Mouse (Mus musculus) heart, postnatal 14 days (tissue): Measurements from ENCODE around the gene Cacna1s. TPM values are rescaled to one million over a fixed set of nuclear protein-coding genes. Genes with fewer than 3 reads are reported as not detected.
A peak's percentile ranks its signal among the peaks of the same experiment; 100 is the strongest.

Experiments used
- DNase-seq, 2 experiments: peaks; one replicate each; pipeline ENCODE4 v3.0.0; 2021 to 2022
- intact Hi-C: fragments of 180-260 bp; cut with DNase I; formaldehyde crosslinking; loops from one replicate; pipeline ENCODE4 v1.15.1; 2025
- total RNA-seq, 2 experiments: library from RNA; stranded (reverse); gene quantifications; 2 replicates each; pipeline ENCODE4 v1.2.3; 2021

Gene Cacna1s
- total RNA-seq, 2 experiments from 2014 or later = 1.6 to 1.7 TPM

DNA sequence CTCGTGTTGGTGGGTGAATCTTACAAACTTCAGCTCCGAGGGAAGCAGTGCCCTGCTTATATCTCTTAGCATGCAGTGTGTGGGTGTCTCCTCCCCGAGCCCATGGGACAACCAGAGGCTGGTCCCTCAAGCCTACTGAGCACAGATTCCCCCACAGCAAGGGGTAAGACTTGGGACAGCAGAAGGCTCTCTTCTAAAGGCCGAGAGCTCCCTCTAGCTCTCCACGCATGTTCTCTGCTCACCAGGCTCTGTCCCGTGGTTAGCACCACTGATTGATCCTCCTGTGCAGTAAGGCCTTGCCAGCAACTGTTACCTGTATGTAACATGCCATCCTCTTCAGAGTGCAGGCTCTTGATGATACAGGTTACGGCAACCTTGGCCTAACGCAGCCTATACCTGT is 115.1 kb downstream of the Cacna1s start:
- intact Hi-C loops = loop anchor here (2.0 to 5.0 kb wide), 3 partner anchors 50 to 115 kb away; partner anchors contain the start of gene Cacna1s
- peak; percentile 30 to 44 for DNase-seq

Other genes starting within 250 kb of the Cacna1s start
- 1 to 10 TPM; 4.9 to 6.0 TPM for gene Lad1, start 234.2 kb upstream of the Cacna1s start, total RNA-seq
- gene Tnnt2, start 216.4 kb upstream of the Cacna1s start, total RNA-seq = 1,000 to 10,000 TPM; 7,950 to 8,027 TPM
- gene Pkp1, start 133.5 kb upstream of the Cacna1s start, total RNA-seq = under 1 TPM in 1 of 2 experiments, not detected in 1; 0.51 TPM
- gene Igfn1, start 46.4 kb upstream of the Cacna1s start, total RNA-seq = under 1 TPM in 1 of 2 experiments, not detected in 1; 0.05 TPM
- gene Tmem9, start 44.6 kb upstream of the Cacna1s start, total RNA-seq = 10 to 100 TPM; 16.1 to 20.0 TPM
- gene Ascl5, start 1.9 kb upstream of the Cacna1s start, total RNA-seq = not detected
- 1 to 10 TPM; 1.2 to 4.3 TPM for gene Kif21b, start 78.6 kb downstream of the Cacna1s start, total RNA-seq
- not detected for gene Mroh3, start 160.1 kb downstream of the Cacna1s start, total RNA-seq
- under 1 TPM in 1 of 2 experiments, not detected in 1; 0.22 TPM for gene Inava, start 181.5 kb downstream of the Cacna1s start, total RNA-seq
- not detected for gene Gpr25, start 208.1 kb downstream of the Cacna1s start, total RNA-seq